Mouse (Mus musculus) forebrain, embryonic 11.5 days (tissue): ENCODE measurements around the gene Tbc1d25. TPM values are rescaled to one million over a fixed set of nuclear protein-coding genes. Genes with fewer than 3 reads are reported as not detected.

ENCODE experiments used
- ATAC-seq: fragments of 200-750 bp; cut with Nextera tagmentation; replicated peaks from 2 replicates; pipeline ENCODE4 v1.8.0; 2017; ENCODE audit warnings: moderate TSS enrichment; ENCODE audit not compliant: low FRiP score
- DNase-seq: peaks from one replicate; pipeline ENCODE4 v3.0.0-alpha.2; 2017; ENCODE audit warnings: low spot score
- H3K27ac ChIP-seq: fragments of 300-500 bp; sonication (generic); 2 replicates; pipeline ENCODE4 v1.5.1; 2014; ENCODE audit warnings: low read depth, low read length
- H3K27me3 ChIP-seq: fragments of 300-500 bp; sonication (generic); 2 replicates; pipeline ENCODE4 v1.6.1; 2014; ENCODE audit warnings: mild to moderate bottlenecking, low read length, mixed read lengths; ENCODE audit not compliant: control insufficient read depth, insufficient read depth
- H3K36me3 ChIP-seq: fragments of 300-500 bp; sonication (generic); 2 replicates; pipeline ENCODE4 v1.6.1; 2014; ENCODE audit warnings: mild to moderate bottlenecking, low read length, moderate library complexity, mixed read lengths; ENCODE audit not compliant: control insufficient read depth, insufficient read depth
- H3K4me1 ChIP-seq: fragments of 300-500 bp; sonication (generic); replicated peaks from 2 replicates; pipeline ENCODE4 v1.6.1; 2014; ENCODE audit warnings: low read length, mixed read lengths; ENCODE audit not compliant: control insufficient read depth, insufficient read depth
- H3K4me2 ChIP-seq: fragments of 300-500 bp; sonication (generic); 2 replicates; pipeline ENCODE4 v1.6.1; 2014; ENCODE audit warnings: low read depth, mild to moderate bottlenecking, low read length, moderate library complexity, mixed read lengths; ENCODE audit not compliant: severe bottlenecking
- H3K4me3 ChIP-seq: fragments of 300-500 bp; sonication (generic); 2 replicates; pipeline ENCODE4 v1.5.1; 2014; ENCODE audit warnings: low read depth, low read length
- H3K9ac ChIP-seq: fragments of 300-500 bp; sonication (generic); 2 replicates; pipeline ENCODE4 v1.6.1; 2014; ENCODE audit warnings: low read length
- H3K9me3 ChIP-seq: fragments of 300-500 bp; sonication (generic); 2 replicates; pipeline ENCODE4 v1.6.1; 2016; ENCODE audit warnings: low read length, mixed read lengths; ENCODE audit not compliant: control insufficient read depth
- WGBS: fragments of 180-500 bp; shearing (Covaris S2); extraction: QIAGEN DNeasy Blood & Tissue Kit; methylation state at CpG from one replicate; pipeline ENCODE4 v1.1.7; 2014; 5-methylcytosine and 5-hydroxymethylcytosine counted together
- polyA plus RNA-seq: library from polyadenylated mRNA; unstranded; fragments of >200 nt; fragmentation: Nextera tagmentation; extraction: Ambion mirVana; gene quantifications from 2 replicates; pipeline ENCODE4 v1.2.1, GENCODE M21; 2014

Gene Tbc1d25
- polyA plus RNA-seq, 1 experiment from 2014 or later: 13.5 TPM

DNA sequence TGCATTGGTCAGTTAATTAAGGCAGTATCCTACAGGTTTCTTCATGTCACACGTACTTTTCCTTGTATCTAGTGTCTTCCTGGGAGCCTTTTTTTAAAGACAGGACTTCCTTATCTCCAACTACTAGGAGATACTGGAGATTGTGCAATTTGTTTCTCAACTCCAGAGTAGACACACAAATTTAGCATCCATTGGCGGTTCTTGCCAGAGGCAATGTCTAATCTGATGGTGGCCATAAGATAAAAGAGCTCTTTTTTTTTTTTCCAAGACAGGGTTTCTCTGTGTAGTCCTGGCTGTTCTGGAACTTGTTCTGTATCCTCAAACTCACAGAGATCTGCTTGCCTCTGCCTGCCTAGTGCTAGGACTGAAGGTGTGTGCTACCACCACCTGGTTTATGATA is 33.7 kb upstream of the Tbc1d25 start:
- H3K27ac ChIP-seq: no peak overlapping the region
- WGBS: 70% methylated on average over 2 of the region's 2 CpGs
- no peaks in the 10 kb centered on the region for H3K9me3 ChIP-seq

DNA sequence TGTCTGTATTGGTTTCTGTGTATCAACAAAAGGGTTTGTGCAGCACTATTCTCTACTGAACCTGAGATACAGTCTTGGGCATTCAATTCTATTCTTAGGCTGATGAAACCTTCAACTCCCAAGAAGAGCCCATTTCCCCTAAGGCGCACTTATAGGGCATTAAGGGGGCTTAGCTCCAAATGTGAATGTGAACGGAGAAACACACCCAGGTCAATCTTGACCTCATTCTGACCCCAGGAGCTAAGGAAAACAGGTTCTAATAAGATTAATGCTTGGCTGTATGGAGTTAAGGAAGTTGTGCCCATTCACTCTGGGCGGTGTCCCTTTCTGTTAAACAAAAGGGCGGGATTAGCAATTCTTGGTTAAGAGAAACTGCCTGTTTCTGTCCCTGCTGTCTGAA is 31.2 kb upstream of the Tbc1d25 start:
- Histone ChIP-seq H3K9me3 (no peaks in the 10 kb centered on the region), H3K4me2 (no peak overlapping the region; the same call in 1 of the 2 replicates), H3K36me3 (no peaks in the 10 kb centered on the region), H3K4me3 (no peak overlapping the region), H3K9ac (no peak overlapping the region), H3K27me3 (no peaks in the 10 kb centered on the region), H3K27ac (no peak overlapping the region), H3K4me1 (no peaks in the 10 kb centered on the region)
- DNase-seq: no peak
- ATAC-seq: no peak
- 17% methylated on average over 4 of the region's 4 CpGs for WGBS

More for the DNA sequence above, 33.7 kb upstream of the Tbc1d25 start:
- no peak for DNase-seq
- H3K4me2 ChIP-seq: no peak overlapping the region
- H3K4me3 ChIP-seq: no peak overlapping the region
- H3K4me1 ChIP-seq: no peaks in the 10 kb centered on the region
- no peak for ATAC-seq
- no peaks in the 10 kb centered on the region for H3K27me3 ChIP-seq
- no peak overlapping the region for H3K9ac ChIP-seq
- H3K36me3 ChIP-seq: no peaks in the 10 kb centered on the region

DNA sequence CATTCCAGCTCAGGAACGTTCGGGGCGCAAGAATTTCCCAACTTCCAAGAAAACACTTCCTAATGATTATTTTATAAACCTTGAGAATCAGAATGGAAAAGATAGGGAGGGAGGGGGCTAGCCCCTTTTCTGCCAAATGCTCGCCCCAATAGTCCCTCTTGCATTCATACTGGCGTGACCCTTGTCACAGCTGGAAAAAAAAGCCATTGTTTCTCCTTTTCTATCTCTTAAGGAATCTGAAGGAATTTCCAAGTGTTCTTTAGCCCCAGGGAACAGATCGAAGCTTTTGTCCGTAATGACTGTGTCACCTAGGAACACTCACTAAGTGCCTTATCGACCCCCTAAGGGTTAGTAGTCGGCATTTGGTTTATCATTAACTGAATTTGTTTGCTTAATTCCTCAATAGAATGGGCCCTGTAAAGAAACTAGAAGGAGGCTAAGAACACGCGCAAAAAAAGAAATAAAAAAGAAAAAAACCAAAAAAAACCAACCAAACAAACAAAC is 30.8 kb upstream of the Tbc1d25 start:
- Histone ChIP-seq H3K36me3 (no peaks in the 10 kb centered on the region), H3K9ac (peak overlapping the region; percentile 14; the same call in 1 of the 2 replicates), H3K9me3 (no peaks in the 10 kb centered on the region), H3K27me3 (no peaks in the 10 kb centered on the region), H3K4me3 (peak overlapping the region; percentile 47), H3K4me1 (no peaks in the 10 kb centered on the region), H3K4me2 (peak overlapping the region; percentile 48), H3K27ac (no peak overlapping the region)
- DNase-seq: no peak
- WGBS: 14% methylated on average over 11 of the region's 11 CpGs
- peak; percentile 44; the same call in 1 of the 2 replicates for ATAC-seq

DNA sequence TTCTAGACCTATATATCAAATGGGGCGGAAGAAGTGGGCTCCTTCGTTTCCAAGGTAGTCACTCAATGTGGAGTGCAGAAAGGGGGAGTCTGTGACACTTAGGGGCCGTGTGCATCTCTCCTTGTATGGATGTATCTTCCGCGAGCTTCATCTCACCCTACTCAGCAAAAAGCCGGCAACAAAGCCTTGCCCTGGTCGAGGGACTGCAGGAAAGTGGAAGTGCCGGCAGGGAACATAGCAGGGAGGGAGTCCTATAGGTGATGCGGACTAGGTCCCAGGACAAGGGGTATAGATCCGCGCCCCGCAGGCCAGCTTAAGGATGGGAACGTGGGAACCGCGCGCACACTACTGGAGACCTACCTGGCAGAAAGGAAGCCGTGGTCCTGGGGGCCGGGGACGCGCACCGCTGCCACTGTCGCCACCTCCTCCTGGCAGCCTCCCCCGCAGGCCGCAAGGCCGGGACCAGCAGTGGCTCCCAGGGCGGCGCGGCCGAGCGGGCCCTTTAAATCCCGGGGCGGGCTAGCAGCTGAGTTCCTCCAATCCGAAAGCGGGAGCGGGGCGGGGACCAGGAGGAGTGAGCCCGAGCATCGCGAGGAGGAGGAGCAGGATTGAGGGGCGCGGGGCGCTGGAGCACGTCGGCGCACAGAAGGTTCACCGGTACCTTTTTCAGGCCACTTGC is 30.2 kb upstream of the Tbc1d25 start, which contains the start of gene Porcn:
Gene Porcn, minus strand, starts transcription at position 511 of the 679 bp plus-strand sequence.
- Histone ChIP-seq H3K27ac (no peak within 1 kb of the TSS), H3K9me3 (no peaks in the 10 kb centered on the region), H3K27me3 (no peaks in the 10 kb centered on the region), H3K4me2 (peak within 1 kb of the TSS; percentile 48), H3K4me3 (peak within 1 kb of the TSS; percentile 47), H3K36me3 (no peaks in the 10 kb centered on the region), H3K9ac (peak within 1 kb of the TSS; percentile 54), H3K4me1 (no peaks in the 10 kb centered on the region)
- 16% methylated on average over 45 of the region's 46 CpGs for WGBS
- DNase-seq (peak; percentile 89), ATAC-seq (peak; percentile 97)

DNA sequence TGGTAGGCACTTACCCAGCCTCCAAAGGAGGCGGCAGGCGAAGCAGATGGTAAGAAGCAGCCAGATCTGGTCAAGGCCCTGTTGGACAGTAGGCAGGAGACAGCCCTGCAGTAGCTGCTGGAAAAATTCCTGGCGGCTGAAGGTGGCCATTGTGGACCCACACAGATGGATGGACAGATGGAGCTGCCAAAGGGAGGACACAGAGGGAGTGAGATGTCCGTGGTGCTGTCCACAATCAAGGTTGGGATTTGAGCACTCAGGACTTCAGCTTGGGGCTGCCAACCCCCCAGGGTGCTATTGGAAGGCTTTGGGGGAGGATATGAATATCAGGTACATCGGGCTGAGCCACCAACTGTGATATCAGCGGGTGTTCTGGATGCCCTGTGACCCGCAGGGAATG is 29.6 kb upstream of the Tbc1d25 start:
- Histone ChIP-seq H3K9ac (no peak overlapping the region; the same call in 1 of the 2 replicates), H3K27ac (no peak overlapping the region), H3K9me3 (no peaks in the 10 kb centered on the region), H3K27me3 (no peaks in the 10 kb centered on the region), H3K4me3 (peak overlapping the region; percentile 47), H3K4me1 (no peaks in the 10 kb centered on the region), H3K4me2 (peak overlapping the region; percentile 48), H3K36me3 (no peaks in the 10 kb centered on the region)
- WGBS: 38% methylated on average over 7 of the region's 7 CpGs
- DNase-seq (no peak), ATAC-seq (no peak)

DNA sequence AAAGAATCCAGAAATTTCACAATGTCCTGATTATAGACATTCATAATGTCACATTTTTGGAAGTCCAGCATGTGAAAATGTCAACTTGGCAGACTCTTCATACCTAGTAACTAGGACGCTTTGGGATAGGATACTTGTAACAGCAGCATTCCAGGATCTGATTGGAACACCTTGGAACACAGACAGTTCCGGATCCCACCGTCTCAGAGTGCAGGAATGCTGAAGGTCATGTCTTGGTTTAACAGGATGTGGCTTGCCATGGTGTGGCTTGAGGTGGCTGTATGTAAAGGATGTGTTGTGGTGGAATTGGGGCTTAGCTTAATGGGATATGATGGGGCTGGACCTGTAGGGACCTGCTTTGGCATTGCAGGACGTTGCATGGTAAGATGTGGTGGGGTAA is 29.1 kb upstream of the Tbc1d25 start:
- H3K36me3 ChIP-seq: no peaks in the 10 kb centered on the region
- WGBS: 74% methylated on average over 4 of the region's 4 CpGs
- H3K4me2 ChIP-seq: no peak overlapping the region
- H3K4me1 ChIP-seq: no peaks in the 10 kb centered on the region
- no peak overlapping the region for H3K4me3 ChIP-seq
- no peak overlapping the region for H3K27ac ChIP-seq
- no peak for ATAC-seq
- DNase-seq: no peak
- no peak overlapping the region for H3K9ac ChIP-seq
- H3K9me3 ChIP-seq: no peaks in the 10 kb centered on the region
- H3K27me3 ChIP-seq: no peaks in the 10 kb centered on the region

DNA sequence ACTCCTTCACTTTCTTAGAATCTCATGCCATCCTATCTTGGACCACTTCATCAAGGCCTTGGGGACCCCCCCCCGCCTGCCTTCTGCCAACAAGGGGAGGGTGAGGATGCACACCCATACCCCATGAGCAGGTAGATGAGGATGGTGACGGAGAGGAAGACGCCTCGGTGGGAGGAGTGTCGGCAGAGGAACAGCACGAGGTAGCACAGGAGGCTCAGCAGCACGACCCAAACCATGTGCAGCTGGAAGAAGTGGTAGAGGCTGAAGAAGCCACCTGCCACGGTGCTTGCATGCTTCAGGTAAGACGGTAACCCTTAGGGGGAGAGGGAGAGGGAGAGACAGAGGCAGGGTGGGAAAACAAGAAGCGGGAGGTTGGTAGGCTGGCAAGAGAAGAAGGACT is 28.1 kb upstream of the Tbc1d25 start:
- Histone ChIP-seq H3K4me2 (no peak overlapping the region), H3K4me1 (no peaks in the 10 kb centered on the region), H3K9ac (no peak overlapping the region), H3K27me3 (no peaks in the 10 kb centered on the region), H3K36me3 (no peaks in the 10 kb centered on the region), H3K27ac (no peak overlapping the region), H3K4me3 (no peak overlapping the region), H3K9me3 (no peaks in the 10 kb centered on the region)
- DNase-seq (no peak), ATAC-seq (no peak)
- WGBS: 86% methylated on average over 10 of the region's 10 CpGs

DNA sequence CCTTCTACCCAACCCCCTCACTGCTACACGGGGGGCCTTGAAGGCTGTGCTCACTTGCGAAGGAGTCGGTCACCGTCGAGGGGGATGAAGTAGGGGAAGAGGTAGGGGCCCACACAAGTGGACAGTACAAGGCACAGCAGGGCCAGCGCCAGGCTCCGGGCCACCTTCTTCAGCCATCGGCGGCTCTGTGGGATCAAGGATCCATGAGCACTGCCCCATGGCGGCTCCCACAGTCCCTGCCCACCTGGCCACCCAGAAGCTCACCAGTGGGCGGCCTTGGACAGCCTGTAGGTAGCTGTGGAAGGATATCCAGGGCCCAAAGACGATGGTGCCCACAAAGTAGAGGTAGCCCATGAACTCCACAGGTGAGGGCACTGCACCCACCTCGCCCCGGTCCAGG is 27.1 kb upstream of the Tbc1d25 start:
- no peak for ATAC-seq
- WGBS: 83% methylated on average over 14 of the region's 14 CpGs
- no peak overlapping the region for H3K4me2 ChIP-seq
- H3K9ac ChIP-seq: no peak overlapping the region
- no peaks in the 10 kb centered on the region for H3K27me3 ChIP-seq
- H3K4me3 ChIP-seq: no peak overlapping the region
- no peaks in the 10 kb centered on the region for H3K36me3 ChIP-seq
- no peaks in the 10 kb centered on the region for H3K4me1 ChIP-seq
- H3K9me3 ChIP-seq: no peaks in the 10 kb centered on the region
- H3K27ac ChIP-seq: no peak overlapping the region
- DNase-seq: no peak

DNA sequence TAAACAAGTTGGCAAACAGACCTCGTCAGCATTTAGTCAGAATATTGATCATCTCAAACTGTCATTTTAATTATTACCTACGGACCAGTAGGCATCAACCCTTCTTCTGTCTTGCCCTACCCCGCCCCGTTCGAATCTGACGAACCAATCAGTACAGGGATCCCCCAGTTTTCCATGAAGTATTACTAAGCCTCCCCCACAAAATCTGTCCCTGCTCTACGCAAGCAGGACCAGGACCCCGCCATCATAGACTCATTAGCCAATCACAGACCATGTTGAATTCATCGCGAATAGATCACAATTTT is 17.4 kb upstream of the Tbc1d25 start, which contains the start of gene Ebp:
Gene Ebp, minus strand, starts transcription at position 94 of the 305 bp plus-strand sequence.
- peak within 1 kb of the TSS; percentile 62 for H3K9ac ChIP-seq
- peak within 1 kb of the TSS; percentile 41 for H3K4me3 ChIP-seq
- DNase-seq (no peak), ATAC-seq (peak; percentile 39; the same call in 1 of the 2 replicates)
- H3K27ac ChIP-seq: peak within 1 kb of the TSS; percentile 43; the same call in 1 of the 2 replicates
- no peaks in the 10 kb centered on the region for H3K9me3 ChIP-seq
- H3K36me3 ChIP-seq: no peaks in the 10 kb centered on the region
- WGBS: 24% methylated on average over 10 of the region's 10 CpGs
- H3K4me1 ChIP-seq: no peaks in the 10 kb centered on the region
- H3K27me3 ChIP-seq: no peaks in the 10 kb centered on the region
- H3K4me2 ChIP-seq: peak within 1 kb of the TSS; percentile 50
